Mouse (Mus musculus) fat pad, adult 2 months (tissue): ENCODE results near the gene Hao1.

ENCODE experiments used
- DNase-seq: peaks from one replicate; pipeline ENCODE4 v3.0.0-alpha.2; 2011; ENCODE audit warnings: low read depth, low spot score; ENCODE audit errors: extremely low read depth

The Hao1 gene

DNA sequence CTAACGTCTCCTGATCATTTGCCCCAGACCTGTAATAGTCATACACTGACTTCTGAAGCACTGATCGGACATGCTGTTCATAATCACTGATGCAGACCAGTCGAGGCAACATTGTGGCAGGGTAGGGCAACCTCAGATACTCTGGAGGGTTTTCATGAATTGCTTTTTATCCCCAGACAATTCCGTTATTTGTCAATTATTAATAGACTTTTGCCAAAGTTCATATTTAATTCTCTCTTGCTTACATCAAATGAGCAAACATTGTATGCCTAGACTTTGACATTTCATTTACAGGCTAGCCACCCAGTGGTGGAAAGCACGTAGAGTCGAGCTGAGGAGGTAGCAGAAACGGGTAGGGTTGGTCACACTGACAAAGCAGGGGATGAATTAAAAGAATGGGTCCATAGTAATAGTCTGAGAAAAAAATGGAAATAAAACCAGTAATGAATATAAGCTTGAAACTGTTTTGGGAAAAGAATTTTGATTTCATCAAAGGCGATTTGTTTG lies at the start of gene Hao1:
Gene Hao1, minus strand, starts transcription at position 148 of the 507 bp plus-strand sequence.
- DNase-seq, result no peak

GRCm38 (mm10) chr2:134591081-134591694 lies 37.0 kb upstream of the Hao1 start:
- no peak for DNase-seq

GRCm38 (mm10) chr2:134585243-134585642 lies 31.1 kb upstream of the Hao1 start:
- DNase-seq, result no peak

DNA sequence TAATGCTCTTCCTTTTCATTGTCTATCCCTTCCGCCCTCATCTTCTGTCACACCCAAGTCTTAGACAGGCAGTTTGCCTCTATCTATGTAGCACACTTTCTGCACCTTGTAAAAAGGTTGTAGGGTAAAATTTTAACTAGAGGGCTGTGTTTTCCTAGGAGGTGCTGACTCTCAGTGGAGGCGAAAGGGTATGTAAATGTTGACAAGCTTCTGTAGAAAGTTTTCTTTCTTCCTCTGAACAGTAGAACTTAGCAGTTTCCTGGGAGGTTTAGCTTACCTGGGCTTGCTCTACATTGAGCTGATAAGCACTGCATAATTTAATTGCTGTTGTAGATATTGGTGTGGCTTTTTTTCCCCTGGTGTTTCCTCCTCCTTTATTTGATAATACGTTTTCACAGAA lies 5.3 kb upstream of the Hao1 start:
- no peak for DNase-seq

GRCm38 (mm10) chr2:134552358-134552757 lies 1.8 kb downstream of the Hao1 start:
- DNase-seq, result no peak

DNA sequence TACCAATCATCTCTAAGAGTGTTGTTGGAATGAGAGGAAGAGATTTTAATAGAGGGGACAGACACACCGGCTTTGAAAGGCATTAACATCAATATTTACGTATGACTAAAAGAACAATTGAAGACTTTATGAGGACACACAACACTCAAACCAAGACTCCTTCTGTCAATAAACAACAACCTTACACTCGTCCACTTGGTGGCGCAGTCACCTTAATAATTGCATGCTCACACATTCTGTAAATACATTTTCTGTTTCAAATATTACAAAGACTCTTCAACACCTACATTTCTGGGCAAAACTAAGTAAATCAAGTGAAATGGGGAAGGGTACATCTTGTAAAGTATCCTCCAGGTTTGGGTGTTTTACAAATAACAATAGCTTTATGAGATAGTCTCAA lies 4.4 kb downstream of the Hao1 start:
- no peak for DNase-seq

- DNase-seq, result no peak
Observed at GRCm38 (mm10) chr2:134545116-134545515, 9.1 kb downstream of the Hao1 start.

- DNase-seq, result no peak
Observed at GRCm38 (mm10) chr2:134544321-134545065, 9.7 kb downstream of the Hao1 start.

- DNase-seq, result no peak
Observed at GRCm38 (mm10) chr2:134543501-134543900, 10.7 kb downstream of the Hao1 start.

GRCm38 (mm10) chr2:134541019-134541418 lies 13.1 kb downstream of the Hao1 start:
- DNase-seq, result no peak

GRCm38 (mm10) chr2:134538451-134538850 lies 15.7 kb downstream of the Hao1 start:
- DNase-seq, result no peak

GRCm38 (mm10) chr2:134528122-134528810 lies 25.9 kb downstream of the Hao1 start:
- DNase-seq, result no peak

DNA sequence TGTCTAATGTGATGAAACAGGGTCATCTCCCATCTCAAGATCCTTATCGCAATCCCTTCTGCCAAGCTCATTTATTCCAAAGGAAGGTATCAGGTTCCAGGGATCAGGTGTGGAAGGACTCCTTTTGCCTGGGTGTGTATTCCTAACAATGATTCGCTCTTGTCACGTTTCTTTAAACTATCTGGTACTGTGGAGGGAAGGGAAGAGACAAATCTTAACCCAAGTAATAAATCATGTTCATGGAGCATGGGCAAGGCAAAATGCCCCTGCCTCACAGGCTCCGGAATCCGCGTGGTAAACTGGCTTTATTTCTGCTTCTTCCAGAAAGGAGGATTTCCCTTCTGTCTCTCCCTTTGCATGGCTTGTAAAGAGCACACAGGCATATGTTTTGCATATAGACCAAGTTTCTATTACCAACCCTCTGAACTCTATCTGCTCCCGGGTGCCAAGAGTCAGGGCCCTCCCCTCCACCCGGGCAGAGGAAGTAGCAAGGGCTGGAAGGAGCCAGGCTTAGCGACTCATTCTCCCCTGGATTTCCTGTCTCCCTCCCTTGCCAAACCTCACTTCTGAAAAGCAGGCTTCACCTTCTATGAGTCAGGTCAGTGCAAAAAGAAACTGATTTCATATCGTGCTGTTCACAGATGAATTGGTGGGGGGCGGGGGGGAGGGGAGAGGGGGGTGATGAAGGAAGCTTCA lies 26.6 kb downstream of the Hao1 start:
- DNase-seq, result no peak

DNA sequence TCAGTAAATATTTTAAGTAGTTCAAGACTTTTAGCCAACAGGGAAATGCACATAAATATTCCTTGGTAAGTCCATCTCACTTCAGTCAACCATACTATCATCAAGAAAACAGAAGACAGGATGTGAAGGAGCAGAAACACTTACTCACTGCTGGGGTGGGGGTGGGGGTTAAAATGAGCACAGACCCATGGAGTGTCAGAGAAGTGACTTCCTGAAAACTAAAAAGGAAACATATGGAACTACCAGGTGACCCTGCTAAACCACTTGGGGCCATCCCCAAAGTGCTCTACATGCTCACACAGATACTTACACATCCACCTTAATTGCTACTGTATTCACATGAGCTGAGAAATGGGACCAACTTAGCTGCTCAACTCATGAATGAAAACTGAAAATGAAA lies 36.1 kb downstream of the Hao1 start:
- no peak for DNase-seq

DNA sequence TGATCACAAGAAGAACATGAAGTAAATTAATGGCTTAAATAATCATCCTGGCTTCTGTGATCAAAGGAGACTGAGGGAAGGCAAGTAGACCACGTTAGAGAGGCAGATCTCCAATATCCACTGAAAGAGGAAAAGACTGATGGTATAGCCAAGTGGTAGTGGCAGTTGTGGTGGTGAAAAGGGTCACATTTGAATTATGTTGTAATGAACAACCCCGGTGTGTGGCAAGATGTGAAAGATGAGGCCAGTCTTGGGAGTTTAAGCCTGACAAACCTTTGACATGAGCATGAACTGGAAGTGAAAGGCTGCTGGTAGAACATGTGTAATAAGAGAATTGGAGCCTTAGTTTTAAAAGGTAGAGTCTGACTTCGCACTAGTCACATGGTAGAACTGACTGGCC lies 54.4 kb downstream of the Hao1 start:
- DNase-seq, result no peak

GRCm38 (mm10) chr2:134498450-134498849 lies 55.7 kb downstream of the Hao1 start:
- no peak for DNase-seq

DNA sequence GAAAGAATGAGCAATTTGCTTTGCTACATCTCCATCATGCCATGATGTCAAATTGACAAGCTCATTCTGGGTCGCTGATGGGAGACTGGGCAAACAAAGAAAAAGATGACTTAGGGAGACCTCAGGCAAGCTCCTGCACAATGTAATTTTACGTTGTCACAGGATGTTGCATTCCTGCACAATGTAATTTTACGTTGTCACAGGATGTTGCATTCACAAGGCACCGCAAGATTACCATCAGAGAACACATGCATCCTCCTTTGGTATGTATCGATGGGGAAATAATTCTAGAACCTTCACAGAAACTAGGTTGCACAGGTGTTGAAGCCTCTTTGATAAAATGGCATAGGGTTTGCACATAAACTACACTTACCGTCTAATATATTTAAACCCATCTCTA lies 65.5 kb downstream of the Hao1 start:
- DNase-seq, result no peak

DNA sequence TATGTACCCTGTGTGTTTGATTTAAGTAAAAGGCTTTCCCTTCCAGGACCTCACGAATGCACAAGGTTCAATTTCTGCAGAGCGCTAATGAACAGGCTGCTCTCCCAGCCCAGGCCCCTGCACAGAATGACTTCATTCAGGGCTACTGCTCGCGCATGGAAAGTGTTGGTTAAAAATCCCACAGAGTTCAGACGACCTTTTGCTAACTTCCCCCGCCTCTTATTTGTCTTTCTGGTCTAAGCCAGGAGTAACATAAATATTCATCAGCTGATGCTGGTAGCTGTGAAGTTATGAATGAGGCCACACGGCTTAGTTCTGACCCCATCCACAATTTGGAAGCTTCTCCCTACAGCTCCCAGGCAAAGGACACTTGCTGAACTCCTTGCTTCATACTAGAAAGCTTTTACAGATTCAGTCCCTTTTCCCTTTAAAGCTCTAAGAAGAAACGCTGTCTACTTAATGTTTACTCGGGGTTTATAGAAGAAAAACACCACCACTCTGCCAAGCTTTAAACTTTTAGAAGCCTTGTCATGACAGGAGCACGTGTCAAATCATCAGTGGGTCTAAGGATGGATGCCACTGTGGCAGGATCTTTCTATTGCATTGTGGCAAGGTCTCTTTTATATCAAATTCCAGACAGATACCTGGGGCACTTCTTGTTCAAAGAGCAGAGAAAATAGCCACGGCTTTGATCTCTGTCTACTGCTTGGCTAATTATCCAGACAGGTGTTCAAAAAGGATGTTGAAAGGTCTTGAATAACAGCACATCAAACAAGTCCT lies 67.9 kb downstream of the Hao1 start:
- DNase-seq, result no peak

- no peak for DNase-seq
Observed at GRCm38 (mm10) chr2:134482683-134483082, 71.5 kb downstream of the Hao1 start.

- DNase-seq, result no peak
Observed at GRCm38 (mm10) chr2:134481759-134482158, 72.4 kb downstream of the Hao1 start.

DNA sequence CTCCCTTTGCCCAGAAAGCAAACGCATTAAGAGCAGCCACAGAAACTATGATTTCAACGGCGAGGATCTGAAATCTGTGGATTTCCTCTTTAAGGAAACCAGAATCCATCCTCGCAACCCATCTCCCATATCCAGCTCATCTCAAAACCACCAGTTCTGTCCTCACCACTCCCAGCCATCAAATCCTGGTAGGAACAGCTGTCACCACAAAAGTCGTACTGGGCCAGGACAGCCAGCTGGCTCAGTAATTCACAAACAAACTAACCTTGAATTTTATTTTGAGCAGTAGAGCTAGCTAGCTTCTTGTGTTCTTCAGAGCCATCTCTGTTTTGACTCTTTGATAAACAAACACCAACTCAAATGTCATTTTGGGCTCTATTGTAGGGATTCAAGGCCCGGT lies 73.0 kb downstream of the Hao1 start:
- no peak for DNase-seq
